Mouse (Mus musculus): ENCODE measurements around the gene Tmem222. TPM values are rescaled to one million over a fixed set of nuclear protein-coding genes. Genes with fewer than 3 reads are reported as not detected.

Gene Tmem222
- total and polyA plus RNA-seq, 2 experiments from 2014 or later, result 130 to 138 TPM

DNA sequence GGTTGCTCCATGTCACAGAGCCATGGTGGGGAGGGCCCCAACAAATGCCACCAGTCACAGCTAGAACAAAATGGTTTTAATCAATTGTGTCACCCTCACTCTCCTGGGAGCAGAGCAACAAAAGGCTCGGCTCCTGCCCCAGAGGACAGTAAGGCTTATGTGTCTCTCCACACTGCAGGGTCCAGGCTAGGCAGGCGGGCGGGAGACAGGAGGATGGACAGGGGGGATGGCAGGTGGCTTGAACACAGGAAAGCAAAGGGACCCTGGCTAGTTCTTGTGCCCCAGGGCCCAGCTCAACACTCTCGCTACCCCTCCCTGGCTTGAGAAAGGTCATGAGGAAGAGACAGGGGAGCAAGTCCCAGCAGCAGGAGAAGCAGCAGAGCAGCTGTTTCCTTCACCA, 14.8 kb upstream of the Tmem222 start:
- DNase-seq (ENCODE audit: low spot score) (no peak), ATAC-seq (ENCODE audit: low FRiP score) (no peak)
- no peak overlapping the region for H3K4me2 ChIP-seq (ENCODE audit: low read depth, low read length, poor library complexity, severe bottlenecking)
- no peaks in the 10 kb centered on the region for H3K4me1 ChIP-seq (ENCODE audit: insufficient read depth, low read length)
- no peak for TF ChIP-seq CTCF (IDR thresholded peaks at IDR 0.05)
- no peaks in the 10 kb centered on the region for H3K9me3 ChIP-seq (ENCODE audit: low read length)
- H3K27me3 ChIP-seq (ENCODE audit: insufficient read depth, low read length), result no peaks in the 10 kb centered on the region
- H3K27ac ChIP-seq (ENCODE audit: low read depth, low read length), result no peak overlapping the region
- WGBS, result 47% methylated on average over 4 of the region's 4 CpGs
- no peak overlapping the region for H3K4me3 ChIP-seq (ENCODE audit: low read depth, low read length)
- no peak overlapping the region for H3K9ac ChIP-seq (replicated peaks; ENCODE audit: low read length, poor library complexity, severe bottlenecking)
- peaks cover 15% of the 10 kb centered on the region for H3K36me3 ChIP-seq (ENCODE audit: insufficient read depth, low read length)

DNA sequence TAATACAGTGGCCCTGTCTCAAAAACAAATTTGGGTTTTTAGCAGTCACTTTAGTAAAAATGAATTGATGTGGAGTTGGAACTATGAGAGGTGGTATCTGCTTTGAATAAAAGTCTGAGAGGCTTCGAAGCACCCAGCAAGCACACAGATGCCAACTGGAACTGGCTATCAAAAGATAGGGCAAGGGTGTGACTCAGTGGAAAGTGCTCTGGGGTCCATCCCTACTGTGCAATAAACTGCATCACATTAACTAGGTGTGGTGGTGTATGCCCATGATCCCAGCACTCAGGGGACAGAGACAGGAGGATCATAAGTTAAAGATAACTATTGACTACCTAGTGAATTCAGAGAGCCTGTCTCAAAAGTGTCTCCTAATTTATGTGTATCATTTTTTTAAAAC, 13.7 kb upstream of the Tmem222 start:
- Histone ChIP-seq H3K4me1 (ENCODE audit: insufficient read depth, low read length) (no peaks in the 10 kb centered on the region), H3K27me3 (ENCODE audit: insufficient read depth, low read length) (no peaks in the 10 kb centered on the region), H3K27ac (ENCODE audit: low read depth, low read length) (no peak overlapping the region), H3K4me2 (ENCODE audit: low read depth, low read length, poor library complexity, severe bottlenecking) (no peak overlapping the region), H3K36me3 (ENCODE audit: insufficient read depth, low read length) (peaks cover 15% of the 10 kb centered on the region), H3K9ac (replicated peaks; ENCODE audit: low read length, poor library complexity, severe bottlenecking) (no peak overlapping the region), H3K9me3 (ENCODE audit: low read length) (no peaks in the 10 kb centered on the region), H3K4me3 (ENCODE audit: low read depth, low read length) (no peak overlapping the region)
- 91% methylated on average over 1 of the region's 1 CpGs for WGBS
- ATAC-seq (ENCODE audit: low FRiP score), result no peak
- no peak for TF ChIP-seq CTCF (IDR thresholded peaks at IDR 0.05)
- no peak for DNase-seq (ENCODE audit: low spot score)

- TF ChIP-seq CTCF (IDR thresholded peaks at IDR 0.05), result no peak
- H3K27me3 ChIP-seq (ENCODE audit: insufficient read depth, low read length), result no peaks in the 10 kb centered on the region
- H3K9me3 ChIP-seq (ENCODE audit: low read length), result no peaks in the 10 kb centered on the region
- DNase-seq (ENCODE audit: low spot score) (no peak), ATAC-seq (ENCODE audit: low FRiP score) (no peak)
- H3K36me3 ChIP-seq (ENCODE audit: insufficient read depth, low read length), result no peaks in the 10 kb centered on the region
- no peaks in the 10 kb centered on the region for H3K4me1 ChIP-seq (ENCODE audit: insufficient read depth, low read length)
- 88% methylated on average over 4 of the region's 4 CpGs for WGBS
- H3K4me2 ChIP-seq (ENCODE audit: low read depth, low read length, poor library complexity, severe bottlenecking), result no peak overlapping the region
- no peak overlapping the region for H3K9ac ChIP-seq (replicated peaks; ENCODE audit: low read length, poor library complexity, severe bottlenecking)
- H3K27ac ChIP-seq (ENCODE audit: low read depth, low read length), result no peak overlapping the region
- H3K4me3 ChIP-seq (ENCODE audit: low read depth, low read length), result no peak overlapping the region
Observed at GRCm38 (mm10) chr4:133286476-133287077, 9.0 kb upstream of the Tmem222 start.

DNA sequence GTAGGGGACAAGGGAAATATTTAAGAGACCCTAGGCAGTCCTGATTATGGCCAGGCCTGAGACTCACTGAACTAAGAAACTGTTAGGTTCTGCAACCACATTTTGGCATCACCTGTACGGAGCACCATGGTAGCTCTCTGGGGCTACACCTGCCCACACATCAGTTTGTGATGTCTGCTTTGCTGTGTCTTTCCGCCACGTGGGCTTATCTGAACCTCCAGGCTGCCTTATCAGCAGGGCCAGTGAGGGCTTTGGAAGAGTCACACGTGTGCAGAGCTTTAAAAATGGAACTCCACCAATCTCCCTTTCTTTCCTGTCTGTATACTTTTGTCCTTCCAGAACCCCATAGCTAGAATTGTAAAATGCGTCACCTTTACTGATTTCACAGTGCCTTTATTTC, 8.4 kb upstream of the Tmem222 start:
- no peak overlapping the region for H3K27ac ChIP-seq (ENCODE audit: low read depth, low read length)
- no peak for DNase-seq (ENCODE audit: low spot score)
- H3K4me1 ChIP-seq (ENCODE audit: insufficient read depth, low read length), result no peaks in the 10 kb centered on the region
- no peaks in the 10 kb centered on the region for H3K9me3 ChIP-seq (ENCODE audit: low read length)
- 76% methylated on average over 5 of the region's 5 CpGs for WGBS
- no peaks in the 10 kb centered on the region for H3K27me3 ChIP-seq (ENCODE audit: insufficient read depth, low read length)
- ATAC-seq (ENCODE audit: low FRiP score), result no peak
- no peaks in the 10 kb centered on the region for H3K36me3 ChIP-seq (ENCODE audit: insufficient read depth, low read length)
- no peak overlapping the region for H3K4me3 ChIP-seq (ENCODE audit: low read depth, low read length)
- no peak overlapping the region for H3K9ac ChIP-seq (replicated peaks; ENCODE audit: low read length, poor library complexity, severe bottlenecking)
- no peak for TF ChIP-seq CTCF (IDR thresholded peaks at IDR 0.05)
- H3K4me2 ChIP-seq (ENCODE audit: low read depth, low read length, poor library complexity, severe bottlenecking), result no peak overlapping the region

DNA sequence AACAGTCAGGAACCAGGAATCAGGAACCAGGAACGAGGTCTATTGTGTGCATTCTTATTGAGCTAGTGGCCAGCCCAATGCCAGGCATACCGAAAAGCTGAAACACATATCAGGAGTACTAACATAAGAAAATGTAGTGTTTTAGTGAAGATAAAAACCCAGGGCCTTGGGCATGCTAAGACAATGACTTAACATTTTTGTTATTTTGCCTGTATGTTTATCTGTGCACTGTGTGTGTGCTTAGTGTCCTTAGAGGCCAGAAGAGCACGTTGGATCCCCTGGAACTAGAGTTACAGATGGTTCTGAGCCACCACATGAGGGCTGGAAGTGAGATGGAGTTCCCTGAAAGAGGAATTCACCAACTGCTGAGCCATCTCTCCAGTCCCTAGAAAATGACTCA, 7.7 kb upstream of the Tmem222 start:
- Histone ChIP-seq H3K4me1 (ENCODE audit: insufficient read depth, low read length) (no peaks in the 10 kb centered on the region), H3K27ac (ENCODE audit: low read depth, low read length) (no peak overlapping the region), H3K27me3 (ENCODE audit: insufficient read depth, low read length) (no peaks in the 10 kb centered on the region), H3K4me2 (ENCODE audit: low read depth, low read length, poor library complexity, severe bottlenecking) (no peak overlapping the region), H3K9ac (replicated peaks; ENCODE audit: low read length, poor library complexity, severe bottlenecking) (no peak overlapping the region), H3K9me3 (ENCODE audit: low read length) (no peaks in the 10 kb centered on the region), H3K36me3 (ENCODE audit: insufficient read depth, low read length) (no peaks in the 10 kb centered on the region), H3K4me3 (ENCODE audit: low read depth, low read length) (no peak overlapping the region)
- ATAC-seq (ENCODE audit: low FRiP score) (no peak), DNase-seq (ENCODE audit: low spot score) (no peak)
- 77% methylated on average over 3 of the region's 3 CpGs for WGBS
- TF ChIP-seq CTCF (IDR thresholded peaks at IDR 0.05), result no peak

DNA sequence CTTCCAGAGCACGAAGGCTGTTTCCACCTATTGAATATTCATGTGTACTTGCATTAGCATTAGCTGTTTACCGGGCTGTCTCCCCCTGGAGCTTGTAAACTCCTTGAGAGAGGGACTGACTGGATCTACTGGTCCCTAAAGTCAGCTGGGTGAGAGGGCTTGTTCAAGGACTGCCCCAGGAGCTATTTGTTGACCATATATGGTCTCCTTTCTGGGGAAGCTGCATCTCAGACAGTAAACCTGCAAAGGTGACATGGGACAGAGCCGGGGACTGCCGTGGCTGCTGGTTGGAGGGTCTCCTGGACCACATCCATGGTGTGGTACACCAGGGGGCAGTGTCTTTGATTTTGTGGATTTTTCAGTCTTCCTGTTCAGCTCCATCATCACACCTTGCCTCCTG, 5.1 kb upstream of the Tmem222 start:
- Histone ChIP-seq H3K36me3 (ENCODE audit: insufficient read depth, low read length) (no peaks in the 10 kb centered on the region), H3K27ac (ENCODE audit: low read depth, low read length) (no peak overlapping the region), H3K9ac (replicated peaks; ENCODE audit: low read length, poor library complexity, severe bottlenecking) (no peak overlapping the region), H3K4me2 (ENCODE audit: low read depth, low read length, poor library complexity, severe bottlenecking) (no peak overlapping the region), H3K4me1 (ENCODE audit: insufficient read depth, low read length) (no peaks in the 10 kb centered on the region), H3K9me3 (ENCODE audit: low read length) (no peaks in the 10 kb centered on the region), H3K27me3 (ENCODE audit: insufficient read depth, low read length) (no peaks in the 10 kb centered on the region), H3K4me3 (ENCODE audit: low read depth, low read length) (no peak overlapping the region)
- 26% methylated on average over 4 of the region's 4 CpGs for WGBS
- ATAC-seq (ENCODE audit: low FRiP score) (no peak), DNase-seq (ENCODE audit: low spot score) (no peak)
- no peak for TF ChIP-seq CTCF (IDR thresholded peaks at IDR 0.05)

All from midbrain, postnatal 0 days (tissue).